Mouse (Mus musculus) cortical plate, adult 2 months (tissue): Measurements from ENCODE around the gene St3gal6.

Experiments used
- CTCF ChIP-seq: fragments of 200-500 bp; IDR thresholded peaks from 2 replicates; pipeline ENCODE4 v1.5.1; 2011; ENCODE audit warnings: mild to moderate bottlenecking, control low read depth, low read length; ENCODE audit not compliant: insufficient read depth; ENCODE audit errors: extremely low read depth
- POLR2A ChIP-seq: fragments of 200-500 bp; IDR thresholded peaks from 2 replicates; pipeline ENCODE4 v1.6.1; 2011; ENCODE audit warnings: mild to moderate bottlenecking, low read length, control low read depth; ENCODE audit not compliant: insufficient read depth; ENCODE audit errors: extremely low read depth

- TF ChIP-seq CTCF = no peak
- TF ChIP-seq POLR2A = no peak
Measured at GRCm38 (mm10) chr16:58481906-58482270, 42.2 kb downstream of the St3gal6 start.
